Mouse (Mus musculus) midbrain, embryonic 15.5 days (tissue): ENCODE measurements around the gene Nme9. TPM values are rescaled to one million over a fixed set of nuclear protein-coding genes. Genes with fewer than 3 reads are reported as not detected.

ENCODE experiments used
- ATAC-seq: fragments of 200-750 bp; cut with Nextera tagmentation; replicated peaks from 2 replicates; pipeline ENCODE4 v1.8.0; 2017; ENCODE audit warnings: moderate TSS enrichment
- H3K27ac ChIP-seq: fragments of 300-500 bp; sonication (generic); 2 replicates; pipeline ENCODE4 v1.5.1; 2015; ENCODE audit warnings: mild to moderate bottlenecking, inconsistent platforms
- H3K27me3 ChIP-seq: fragments of 300-500 bp; sonication (generic); replicated peaks from 2 replicates; pipeline ENCODE4 v1.6.1; 2015; ENCODE audit warnings: inconsistent platforms
- H3K36me3 ChIP-seq: fragments of 300-500 bp; sonication (generic); replicated peaks from 2 replicates; pipeline ENCODE4 v1.6.1; 2015; ENCODE audit warnings: inconsistent platforms
- H3K4me1 ChIP-seq: fragments of 300-500 bp; sonication (generic); 2 replicates; pipeline ENCODE4 v1.6.1; 2015; ENCODE audit warnings: inconsistent platforms
- H3K4me2 ChIP-seq: fragments of 300-500 bp; sonication (generic); 2 replicates; pipeline ENCODE4 v1.6.1; 2015; ENCODE audit warnings: inconsistent platforms, mild to moderate bottlenecking, moderate library complexity
- H3K4me3 ChIP-seq: fragments of 300-500 bp; sonication (generic); 2 replicates; pipeline ENCODE4 v1.5.1; 2015; ENCODE audit warnings: mild to moderate bottlenecking, inconsistent platforms
- H3K9ac ChIP-seq: fragments of 300-500 bp; sonication (generic); 2 replicates; pipeline ENCODE4 v1.6.1; 2015; ENCODE audit warnings: mild to moderate bottlenecking, inconsistent platforms
- H3K9me3 ChIP-seq: fragments of 300-500 bp; sonication (generic); 2 replicates; pipeline ENCODE4 v1.6.1; 2016; ENCODE audit warnings: inconsistent platforms
- WGBS: fragments of 180-500 bp; shearing (Covaris S2); methylation state at CpG from one replicate; pipeline ENCODE4 v1.1.7; 2015; ENCODE audit warnings: mixed read lengths; 5-methylcytosine and 5-hydroxymethylcytosine counted together
- polyA plus RNA-seq: library from polyadenylated mRNA; unstranded; fragments of >200 nt; fragmentation: Nextera tagmentation; extraction: Ambion mirVana; gene quantifications from 2 replicates; pipeline ENCODE4 v1.2.1, GENCODE M21; 2015

Gene Nme9
- polyA plus RNA-seq: 0.30 and 1.1 TPM in 2 replicates

DNA sequence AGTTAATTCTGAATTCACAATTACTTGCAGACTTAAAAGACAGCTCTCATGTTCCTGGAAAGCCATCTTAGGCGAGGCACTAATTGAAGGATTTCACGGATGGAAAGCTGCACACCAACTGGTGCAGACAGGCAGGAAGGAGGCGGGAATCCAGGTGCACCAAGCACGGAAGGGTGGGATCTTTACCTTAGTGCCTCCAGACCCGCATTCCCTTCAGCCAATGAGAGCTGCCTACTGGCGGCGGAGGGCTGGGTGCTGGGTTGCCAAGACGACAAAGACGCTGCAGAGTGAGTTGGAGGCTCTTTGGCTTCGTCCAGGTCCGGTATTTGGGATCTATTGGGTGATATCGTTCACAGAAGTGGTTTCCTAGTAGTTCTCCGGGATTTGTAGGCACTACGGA is at the start of gene Nme9:
Gene Nme9, plus strand, starts transcription at position 315 of the 400 bp plus-strand sequence.
- no peaks in the 10 kb centered on the region for H3K36me3 ChIP-seq
- H3K4me2 ChIP-seq: peak within 1 kb of the TSS; percentile 42
- no peaks in the 10 kb centered on the region; the same call in 1 of the 2 replicates for H3K27me3 ChIP-seq
- H3K9ac ChIP-seq: no peak within 1 kb of the TSS
- 0 out of 2 replicates have a peak, but pooled peaks have one; percentile 63 for ATAC-seq
- H3K27ac ChIP-seq: no peak within 1 kb of the TSS
- H3K9me3 ChIP-seq: no peaks in the 10 kb centered on the region
- H3K4me3 ChIP-seq: 0 out of 2 replicates have a peak within 1 kb of the TSS, but pooled peaks have one; percentile 8
- WGBS: 14% methylated on average over 14 of the region's 14 CpGs
- peaks cover 8% of the 10 kb centered on the region for H3K4me1 ChIP-seq

DNA sequence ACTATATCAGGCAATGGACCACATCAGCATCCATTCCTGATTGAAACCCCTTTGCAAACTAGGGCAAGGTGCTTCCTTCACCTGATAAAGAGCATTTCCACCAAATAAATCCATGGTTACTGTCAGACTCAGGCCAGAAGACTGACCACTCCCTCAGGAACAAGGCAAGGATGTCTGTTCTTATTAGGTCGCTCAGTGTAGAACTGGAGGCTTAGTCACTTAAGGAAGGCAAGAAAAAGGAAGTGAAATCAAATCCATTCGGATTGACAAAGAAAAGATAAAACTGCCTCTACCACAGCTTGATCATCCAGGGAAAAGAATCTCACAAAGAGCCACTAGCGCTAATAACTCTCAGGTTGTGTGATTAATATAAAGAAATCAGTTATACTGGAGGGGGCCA is 42.0 kb upstream of the Nme9 start:
- Histone ChIP-seq H3K27ac (no peak overlapping the region), H3K9ac (no peak overlapping the region), H3K4me2 (no peak overlapping the region), H3K4me3 (no peak overlapping the region), H3K9me3 (no peaks in the 10 kb centered on the region), H3K27me3 (no peaks in the 10 kb centered on the region), H3K36me3 (no peaks in the 10 kb centered on the region), H3K4me1 (peaks cover 4% of the 10 kb centered on the region; the same call in 1 of the 2 replicates)
- 80% methylated on average over 3 of the region's 3 CpGs for WGBS
- ATAC-seq: no peak

DNA sequence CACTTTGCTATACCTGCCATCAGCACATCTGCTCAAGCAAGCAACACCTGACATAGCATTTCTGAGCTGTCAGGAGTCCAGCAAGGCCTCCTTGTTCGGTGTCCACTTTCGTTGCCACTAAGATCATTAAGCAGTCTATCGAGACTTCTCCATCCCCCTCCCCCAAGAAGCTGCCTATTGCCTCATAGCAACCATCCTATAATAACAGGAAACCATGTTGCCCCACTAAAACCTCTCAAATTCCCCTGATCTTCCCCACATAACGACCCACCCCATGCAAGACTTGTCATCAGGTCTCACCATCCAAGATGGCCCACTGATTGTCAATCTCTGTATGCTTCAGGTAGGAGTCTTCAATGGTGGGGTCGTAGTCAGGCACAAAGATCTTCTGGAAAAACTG is 40.2 kb upstream of the Nme9 start:
- ATAC-seq: no peak
- peaks cover 18% of the 10 kb centered on the region; the same call in 1 of the 2 replicates for H3K4me1 ChIP-seq
- H3K36me3 ChIP-seq: no peaks in the 10 kb centered on the region
- H3K27ac ChIP-seq: no peak overlapping the region
- no peak overlapping the region for H3K4me2 ChIP-seq
- no peak overlapping the region for H3K4me3 ChIP-seq
- H3K27me3 ChIP-seq: no peaks in the 10 kb centered on the region
- H3K9me3 ChIP-seq: no peaks in the 10 kb centered on the region
- 92% methylated on average over 5 of the region's 5 CpGs for WGBS
- H3K9ac ChIP-seq: no peak overlapping the region

DNA sequence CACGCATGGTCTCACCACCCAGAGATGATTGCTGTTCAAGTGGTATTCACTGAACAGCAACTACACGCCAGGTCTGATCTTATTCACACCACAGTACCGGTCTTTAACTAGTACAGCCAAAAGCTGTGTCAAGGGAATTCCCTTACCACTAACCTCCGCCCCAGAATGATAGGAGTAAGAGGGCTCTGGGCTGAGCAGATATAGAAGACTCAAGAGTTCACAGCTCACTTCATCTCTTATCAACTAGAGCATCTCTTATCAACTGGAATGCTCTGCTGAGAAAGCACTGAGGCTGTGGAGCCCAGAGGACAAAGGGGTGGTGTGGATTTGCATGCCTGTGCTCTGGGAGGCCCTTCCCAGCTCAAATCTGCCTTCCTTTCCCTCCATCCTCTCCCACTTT is 39.5 kb upstream of the Nme9 start:
- Histone ChIP-seq H3K27ac (no peak overlapping the region), H3K27me3 (no peaks in the 10 kb centered on the region), H3K36me3 (no peaks in the 10 kb centered on the region), H3K9ac (no peak overlapping the region), H3K4me3 (no peak overlapping the region), H3K4me1 (peaks cover 24% of the 10 kb centered on the region), H3K9me3 (no peaks in the 10 kb centered on the region), H3K4me2 (no peak overlapping the region)
- 90% methylated on average over 4 of the region's 4 CpGs for WGBS
- ATAC-seq: no peak

DNA sequence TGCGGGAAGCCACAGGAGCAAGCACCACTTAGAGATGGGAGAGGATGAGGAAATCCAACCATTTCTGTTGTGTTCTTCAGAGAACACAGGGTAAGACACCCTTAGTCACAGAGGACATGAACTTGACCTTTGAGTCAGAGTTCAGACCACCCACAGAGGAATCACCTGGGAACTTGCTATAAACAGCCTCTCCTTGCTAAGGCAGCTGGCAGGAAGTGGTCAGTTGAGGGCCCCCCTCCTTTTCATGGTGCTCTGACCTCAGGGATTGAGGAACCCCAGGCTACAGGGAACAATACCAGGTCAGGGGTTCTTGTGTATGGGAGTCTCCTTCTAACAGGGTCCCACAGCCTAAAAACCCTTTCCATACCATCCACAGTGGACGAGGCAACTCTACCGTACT is 34.5 kb upstream of the Nme9 start:
- no peak overlapping the region for H3K4me2 ChIP-seq
- H3K9me3 ChIP-seq: no peaks in the 10 kb centered on the region
- 90% methylated on average over 3 of the region's 3 CpGs for WGBS
- H3K27ac ChIP-seq: peak overlapping the region; percentile 43; the same call in 1 of the 2 replicates
- H3K9ac ChIP-seq: no peak overlapping the region
- ATAC-seq: no peak
- H3K36me3 ChIP-seq: no peaks in the 10 kb centered on the region
- peaks cover 45% of the 10 kb centered on the region for H3K4me1 ChIP-seq
- no peaks in the 10 kb centered on the region for H3K27me3 ChIP-seq
- H3K4me3 ChIP-seq: no peak overlapping the region

DNA sequence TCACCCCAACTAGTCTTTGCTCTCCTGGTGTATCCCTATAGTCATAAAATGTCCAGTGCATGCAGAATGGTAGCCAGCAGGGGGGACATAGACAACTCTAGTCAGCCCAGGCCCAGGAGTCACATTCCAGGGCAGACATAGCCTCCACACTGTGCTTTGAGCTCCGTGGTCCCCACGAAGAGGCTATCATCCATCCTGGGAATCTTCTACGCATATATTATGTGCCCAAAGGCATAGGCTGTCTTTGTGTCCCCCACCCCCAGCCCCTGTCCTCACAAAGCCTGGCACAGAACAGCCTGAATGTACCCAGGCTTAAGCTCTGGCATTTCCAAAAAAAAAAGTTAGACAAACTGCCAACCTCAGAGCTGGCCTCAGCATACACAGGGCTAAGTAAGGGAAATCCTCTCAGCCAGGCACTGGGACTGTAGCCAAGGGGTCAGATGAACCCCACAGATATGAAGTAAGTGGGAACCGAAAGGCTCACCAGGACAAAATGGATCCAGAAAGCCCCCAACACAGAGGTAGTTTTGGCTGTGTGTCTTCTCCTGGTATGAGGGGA is 33.9 kb upstream of the Nme9 start:
- H3K9ac ChIP-seq: no peak overlapping the region
- H3K27ac ChIP-seq: peak overlapping the region; percentile 67; the same call in 1 of the 2 replicates
- ATAC-seq: peak; percentile 35
- no peaks in the 10 kb centered on the region for H3K9me3 ChIP-seq
- no peaks in the 10 kb centered on the region for H3K27me3 ChIP-seq
- WGBS: 52% methylated on average over 4 of the region's 4 CpGs
- H3K4me2 ChIP-seq: no peak overlapping the region
- H3K4me1 ChIP-seq: peaks cover 45% of the 10 kb centered on the region
- no peaks in the 10 kb centered on the region for H3K36me3 ChIP-seq
- H3K4me3 ChIP-seq: no peak overlapping the region

DNA sequence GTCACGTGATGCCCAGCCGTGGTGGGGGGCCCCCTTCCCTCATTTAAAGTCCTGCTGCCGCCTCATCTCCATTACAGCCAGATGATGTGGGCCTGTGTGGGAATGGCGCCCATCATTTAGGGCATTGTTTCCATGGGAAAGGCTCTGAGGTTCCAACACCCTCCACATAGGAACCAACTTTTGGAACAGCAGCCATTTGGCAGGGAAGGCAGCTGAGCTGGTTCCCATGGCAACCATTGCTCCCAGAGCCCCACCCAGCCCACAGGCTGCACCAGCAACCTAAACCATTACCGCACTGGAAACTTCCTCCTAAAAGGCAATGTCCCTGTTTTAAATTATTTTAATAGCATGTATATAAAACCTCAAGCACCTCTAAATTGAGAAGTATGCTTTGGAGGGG is 32.9 kb upstream of the Nme9 start:
- WGBS: 63% methylated on average over 5 of the region's 5 CpGs
- ATAC-seq: peak; percentile 55; the same call in 1 of the 2 replicates
- Histone ChIP-seq H3K27ac (peak overlapping the region; percentile 67), H3K4me1 (peaks cover 50% of the 10 kb centered on the region), H3K27me3 (no peaks in the 10 kb centered on the region), H3K9me3 (no peaks in the 10 kb centered on the region), H3K36me3 (no peaks in the 10 kb centered on the region), H3K4me3 (no peak overlapping the region), H3K4me2 (no peak overlapping the region), H3K9ac (no peak overlapping the region)

DNA sequence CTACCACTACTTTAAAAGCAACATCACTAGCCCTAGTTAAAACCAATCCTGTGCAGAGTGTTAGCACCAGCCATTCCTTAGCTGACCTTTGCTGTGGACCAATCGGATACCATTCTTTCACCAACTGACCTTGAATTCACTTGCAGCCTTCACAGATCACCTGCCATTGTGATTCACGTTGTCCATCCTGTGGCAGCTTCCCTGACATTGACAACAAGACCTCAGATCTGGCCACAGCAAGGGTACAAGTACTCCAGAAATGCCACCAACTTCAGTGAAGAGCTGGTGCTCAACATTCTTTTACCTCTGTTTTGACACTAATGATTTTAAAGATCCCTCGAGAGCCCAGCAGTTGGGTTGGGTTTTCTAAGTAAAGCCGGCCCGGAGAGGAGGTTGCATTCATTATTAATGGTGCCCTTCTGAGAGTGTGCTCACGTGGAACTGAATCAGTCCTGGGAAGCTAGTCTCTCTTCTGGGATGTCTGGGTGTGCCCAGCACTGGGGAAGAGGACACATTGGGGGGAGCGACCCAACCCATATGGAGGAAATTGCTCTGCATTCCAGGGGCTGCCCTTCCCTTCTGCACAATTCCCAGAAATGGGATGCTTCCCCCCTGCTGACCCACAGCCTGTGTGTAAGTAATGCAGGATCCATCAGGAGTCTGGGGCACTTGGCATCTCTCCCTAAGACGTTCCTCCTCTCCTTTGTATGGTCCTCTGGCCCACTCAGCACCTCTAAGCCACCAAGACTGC is 31.1 kb upstream of the Nme9 start:
- no peak overlapping the region for H3K4me3 ChIP-seq
- ATAC-seq: no peak
- no peaks in the 10 kb centered on the region for H3K9me3 ChIP-seq
- no peak overlapping the region for H3K9ac ChIP-seq
- WGBS: 75% methylated on average over 8 of the region's 8 CpGs
- no peaks in the 10 kb centered on the region for H3K36me3 ChIP-seq
- peaks cover 50% of the 10 kb centered on the region for H3K4me1 ChIP-seq
- H3K27me3 ChIP-seq: no peaks in the 10 kb centered on the region
- H3K27ac ChIP-seq: no peak overlapping the region
- H3K4me2 ChIP-seq: no peak overlapping the region

DNA sequence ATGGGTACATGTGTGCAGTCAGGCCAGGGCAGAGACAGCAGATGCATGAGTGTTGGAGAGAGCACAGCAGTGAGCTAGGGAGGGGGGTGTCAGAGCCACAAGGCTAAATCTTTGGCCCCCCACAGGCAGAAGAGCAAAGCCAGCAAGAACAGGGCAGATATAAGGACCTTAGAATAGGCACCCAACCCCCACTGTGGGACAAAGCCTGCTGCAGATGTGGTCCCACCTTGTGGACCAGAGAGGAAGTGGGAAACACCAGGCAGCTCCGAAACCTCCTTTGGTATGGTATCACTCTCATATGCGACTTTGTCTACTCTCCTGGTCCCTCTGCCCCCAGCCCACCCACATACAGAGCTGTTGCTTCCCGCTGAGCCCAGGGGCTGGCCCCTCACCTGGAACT is 29.4 kb upstream of the Nme9 start:
- Histone ChIP-seq H3K9me3 (no peaks in the 10 kb centered on the region), H3K36me3 (no peaks in the 10 kb centered on the region), H3K27ac (no peak overlapping the region), H3K4me1 (peaks cover 37% of the 10 kb centered on the region), H3K27me3 (no peaks in the 10 kb centered on the region), H3K9ac (no peak overlapping the region), H3K4me3 (no peak overlapping the region), H3K4me2 (no peak overlapping the region)
- no peak for ATAC-seq
- WGBS: 67% methylated on average over 3 of the region's 3 CpGs

DNA sequence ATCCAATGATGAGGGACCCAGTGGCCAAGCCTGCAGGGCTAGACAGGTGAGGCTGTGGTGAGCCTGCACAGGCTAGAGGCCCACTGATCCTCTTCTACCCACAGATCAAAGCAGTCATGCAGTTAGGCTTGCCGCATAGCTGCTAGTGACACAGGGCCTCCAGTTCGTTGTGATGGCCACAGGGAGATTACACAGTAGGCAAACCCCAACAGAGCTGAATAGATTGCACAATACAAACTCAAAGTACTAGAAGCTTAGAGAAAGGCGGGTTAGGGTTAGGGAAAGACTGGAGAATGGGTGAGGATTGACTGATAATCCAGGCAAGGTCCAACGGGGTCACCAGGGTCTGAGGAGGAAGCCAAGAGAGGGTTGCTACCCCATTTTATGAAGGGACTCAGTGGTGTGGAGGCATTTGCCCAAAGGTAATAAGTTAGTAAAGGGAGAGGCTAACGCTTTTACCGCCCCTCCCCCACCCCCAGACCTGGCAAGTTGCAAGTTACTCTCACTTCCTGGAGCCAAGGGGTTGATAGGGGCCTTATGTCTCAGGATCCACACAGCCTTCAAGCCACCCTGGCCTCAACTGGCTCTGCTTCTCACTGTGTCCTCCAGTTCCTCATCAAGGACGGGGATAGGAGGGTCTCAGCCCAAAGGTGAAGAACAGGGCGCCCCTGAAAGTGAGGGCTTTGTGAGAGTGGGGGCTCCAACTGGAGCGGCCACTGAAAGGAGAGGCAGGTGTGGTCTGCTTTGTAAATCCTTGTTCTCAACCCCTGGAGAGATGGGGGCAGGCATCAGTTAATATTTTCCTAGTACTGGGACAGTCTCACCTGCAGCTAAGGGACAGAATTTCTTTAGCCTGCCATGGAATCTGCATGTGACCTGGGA is 27.3 kb upstream of the Nme9 start:
- peaks cover 22% of the 10 kb centered on the region for H3K4me1 ChIP-seq
- 64% methylated on average over 9 of the region's 9 CpGs for WGBS
- no peak for ATAC-seq
- H3K36me3 ChIP-seq: no peaks in the 10 kb centered on the region
- no peak overlapping the region for H3K4me2 ChIP-seq
- no peaks in the 10 kb centered on the region for H3K9me3 ChIP-seq
- no peak overlapping the region for H3K4me3 ChIP-seq
- no peak overlapping the region for H3K27ac ChIP-seq
- no peaks in the 10 kb centered on the region for H3K27me3 ChIP-seq
- H3K9ac ChIP-seq: no peak overlapping the region

DNA sequence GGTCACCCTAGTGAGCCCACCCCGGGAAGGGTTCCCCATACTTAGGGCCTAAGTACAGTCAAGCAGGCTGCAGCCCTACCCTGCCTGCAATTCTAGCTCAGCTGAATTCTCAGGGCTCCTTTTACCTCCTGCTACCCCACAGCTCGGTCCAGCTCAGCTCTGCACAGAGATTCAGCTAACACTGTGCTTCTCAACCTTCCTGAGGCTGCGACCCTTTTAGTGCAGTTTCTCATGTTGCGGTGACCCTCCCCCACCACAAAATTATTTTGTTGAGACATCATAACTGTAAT is 26.8 kb upstream of the Nme9 start:
- ATAC-seq: no peak
- H3K9me3 ChIP-seq: no peaks in the 10 kb centered on the region
- H3K36me3 ChIP-seq: no peaks in the 10 kb centered on the region
- H3K4me2 ChIP-seq: no peak overlapping the region
- H3K27me3 ChIP-seq: no peaks in the 10 kb centered on the region
- no peak overlapping the region for H3K4me3 ChIP-seq
- 77% methylated on average over 4 of the region's 4 CpGs for WGBS
- peaks cover 21% of the 10 kb centered on the region; the same call in 1 of the 2 replicates for H3K4me1 ChIP-seq
- H3K27ac ChIP-seq: no peak overlapping the region
- no peak overlapping the region for H3K9ac ChIP-seq

DNA sequence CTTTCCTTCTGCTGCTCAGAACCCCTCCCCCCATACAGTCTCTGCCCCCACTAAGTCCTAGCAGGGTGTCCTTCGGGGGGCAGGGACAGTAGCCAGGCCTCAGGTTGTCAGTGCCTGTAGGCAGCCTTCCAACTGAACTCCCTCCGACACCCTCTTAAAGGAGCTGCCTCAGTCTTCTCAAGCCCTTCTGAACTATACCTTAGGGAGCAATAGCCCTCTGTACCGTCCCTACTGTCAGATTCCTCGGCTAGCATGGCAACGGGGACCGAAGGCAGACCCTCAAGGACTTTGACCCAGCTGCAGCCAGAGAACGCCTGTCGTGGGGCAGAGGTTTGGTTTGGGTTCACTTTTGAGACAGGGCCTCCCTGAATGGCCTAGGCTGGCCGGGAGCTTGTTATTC is 26.0 kb upstream of the Nme9 start:
- 73% methylated on average over 9 of the region's 9 CpGs for WGBS
- H3K4me1 ChIP-seq: peaks cover 18% of the 10 kb centered on the region; the same call in 1 of the 2 replicates

More for the DNA sequence above, 26.0 kb upstream of the Nme9 start:
- Histone ChIP-seq H3K4me3 (no peak overlapping the region), H3K27ac (no peak overlapping the region), H3K27me3 (no peaks in the 10 kb centered on the region), H3K36me3 (no peaks in the 10 kb centered on the region), H3K4me2 (no peak overlapping the region), H3K9me3 (no peaks in the 10 kb centered on the region), H3K9ac (no peak overlapping the region)
- ATAC-seq: no peak
